Mouse (Mus musculus) v-Abl transformed pro-B cells (cell line): ENCODE data around the gene Wars.

ENCODE experiments used
- in situ Hi-C, 2 experiments: fragments of 400-800 bp; cut with MboI; formaldehyde crosslinking; loops; one replicate each; pipeline ENCODE4 v1.15.1; 2025; ENCODE audit not compliant: unreplicated experiment in 2 of 2

Gene Wars

GRCm38 (mm10) chr12:108831966-108832643 lies 61.9 kb downstream of the Wars start:
- in situ Hi-C loops: no loop called here

GRCm38 (mm10) chr12:108830358-108830757 lies 63.6 kb downstream of the Wars start:
- in situ Hi-C loops: no loop called here

GRCm38 (mm10) chr12:108829636-108830035 lies 64.3 kb downstream of the Wars start:
- in situ Hi-C loops: no loop called here

GRCm38 (mm10) chr12:108827641-108828040 lies 66.3 kb downstream of the Wars start:
- in situ Hi-C loops: no loop called here

GRCm38 (mm10) chr12:108826958-108827535 lies 66.9 kb downstream of the Wars start:
- in situ Hi-C loops: no loop called here

GRCm38 (mm10) chr12:108826282-108826957 lies 67.6 kb downstream of the Wars start:
- in situ Hi-C loops: no loop called here

GRCm38 (mm10) chr12:108825561-108826224 lies 68.3 kb downstream of the Wars start:
- in situ Hi-C loops: no loop called here

GRCm38 (mm10) chr12:108824225-108824874 lies 69.6 kb downstream of the Wars start:
- in situ Hi-C loops: no loop called here

GRCm38 (mm10) chr12:108823036-108823435 lies 70.9 kb downstream of the Wars start:
- in situ Hi-C loops: no loop called here

- in situ Hi-C loops: no loop called here
Measured at GRCm38 (mm10) chr12:108820461-108820860, 73.5 kb downstream of the Wars start.

GRCm38 (mm10) chr12:108816569-108816968 lies 77.4 kb downstream of the Wars start:
- in situ Hi-C loops: no loop called here

- in situ Hi-C loops: loop anchor here in 1 of 2 experiments (5.0 kb wide), 1 partner anchor 83 kb away; no protein-coding TSS in a partner anchor
Measured at GRCm38 (mm10) chr12:108814470-108814869, 79.5 kb downstream of the Wars start.

- in situ Hi-C loops: loop anchor here in 1 of 2 experiments (5.0 kb wide), 1 partner anchor 85 kb away; no protein-coding TSS in a partner anchor
Measured at GRCm38 (mm10) chr12:108812463-108812862, 81.5 kb downstream of the Wars start.

GRCm38 (mm10) chr12:108811133-108811532 lies 82.8 kb downstream of the Wars start:
- in situ Hi-C loops: loop anchor here in 1 of 2 experiments (5.0 kb wide), 1 partner anchor 86 kb away; no protein-coding TSS in a partner anchor

GRCm38 (mm10) chr12:108810309-108810708 lies 83.7 kb downstream of the Wars start:
- in situ Hi-C loops: loop anchor here in 1 of 2 experiments (5.0 kb wide), 1 partner anchor 87 kb away; no protein-coding TSS in a partner anchor
